Mouse (Mus musculus): Measurements from ENCODE around the gene Ranbp1.

DNA sequence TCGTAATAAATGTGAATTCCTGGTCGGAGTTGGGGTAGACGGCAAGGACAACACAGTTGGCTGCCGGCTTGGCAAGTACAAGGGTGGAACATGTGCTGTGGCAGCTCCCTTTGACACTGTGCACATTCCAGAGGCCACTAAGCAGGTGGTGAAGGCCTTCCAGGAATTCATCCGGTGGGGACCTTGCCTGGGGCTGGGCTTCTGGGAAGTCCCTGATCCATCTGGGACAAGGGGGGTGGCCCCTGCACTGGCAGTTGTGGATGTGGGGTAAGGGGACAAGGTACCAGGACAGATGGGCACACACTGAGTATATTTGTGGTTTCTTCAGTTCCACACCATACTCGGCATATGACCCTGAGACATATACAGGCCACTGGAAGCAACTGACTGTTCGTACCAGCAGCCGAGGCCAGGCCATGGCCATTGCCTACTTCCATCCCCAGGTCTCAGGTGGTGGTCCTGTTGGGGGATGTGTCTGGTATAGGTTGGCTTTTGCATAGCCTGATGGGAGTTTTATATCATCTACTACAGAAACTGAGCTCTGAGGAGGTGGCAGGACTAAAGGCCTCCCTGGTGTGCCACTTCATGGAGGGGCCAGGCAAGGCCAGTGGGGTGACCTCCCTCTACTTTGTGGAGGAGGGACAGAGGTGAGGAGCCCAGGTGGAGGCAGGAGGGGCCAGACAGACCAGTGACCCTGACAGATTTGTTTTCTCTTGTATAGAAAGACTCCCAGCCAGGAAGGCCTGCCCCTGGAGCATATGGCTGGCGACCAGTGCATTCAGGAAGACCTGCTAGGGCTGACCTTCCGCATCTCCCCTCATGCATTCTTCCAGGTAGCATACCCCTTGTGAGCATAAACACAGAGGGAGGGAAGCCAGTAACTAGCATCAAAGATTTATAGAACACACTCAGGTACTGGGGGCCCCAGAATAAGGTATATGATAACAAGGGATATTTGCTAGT, 2.6 kb upstream of the Ranbp1 start:
- TF ChIP-seq CTCF (IDR thresholded peaks at IDR 0.05; ENCODE audit: low read depth), result no peak
- TF ChIP-seq EP300 (optimal IDR thresholded peaks at IDR 0.05), result no peak

All from stomach, postnatal 0 days (tissue).